Mouse (Mus musculus): ENCODE results near the gene Chit1. TPM values are rescaled to one million over a fixed set of nuclear protein-coding genes. Genes with fewer than 3 reads are reported as not detected.

Gene Chit1
- polyA plus RNA-seq, 1 experiment from 2014 or later, result 0.15 TPM

- H3K27me3 ChIP-seq (replicated peaks), result no peaks in the 10 kb centered on the region
- peak overlapping the region; percentile 9; the same call in 1 of the 2 replicates for H3K27ac ChIP-seq
- H3K36me3 ChIP-seq, result peaks cover 15% of the 10 kb centered on the region
- no peak overlapping the region for H3K9ac ChIP-seq
- ATAC-seq (ENCODE audit: low FRiP score, low read depth), result no peak
- H3K4me1 ChIP-seq, result peaks cover 65% of the 10 kb centered on the region
- H3K4me2 ChIP-seq (replicated peaks), result peak overlapping the region; percentile 16; the same call in 1 of the 2 replicates
- no peak overlapping the region for H3K4me3 ChIP-seq
- WGBS, result 75% methylated on average over 6 of the region's 6 CpGs
- no peaks in the 10 kb centered on the region for H3K9me3 ChIP-seq
Observed at GRCm38 (mm10) chr1:134073061-134073564, 37.9 kb upstream of the Chit1 start.

- peaks cover 68% of the 10 kb centered on the region for H3K4me1 ChIP-seq
Observed at GRCm38 (mm10) chr1:134073658-134074057, 37.4 kb upstream of the Chit1 start.

GRCm38 (mm10) chr1:134074184-134074583, 36.9 kb upstream of the Chit1 start:
- H3K4me2 ChIP-seq (replicated peaks), result no peak overlapping the region
- no peak for ATAC-seq (ENCODE audit: low FRiP score, low read depth)
- WGBS, result 40% methylated on average over 3 of the region's 3 CpGs

More at GRCm38 (mm10) chr1:134073658-134074057, 37.4 kb upstream of the Chit1 start:
- no peak for ATAC-seq (ENCODE audit: low FRiP score, low read depth)
- Histone ChIP-seq H3K27ac (no peak overlapping the region), H3K27me3 (replicated peaks) (no peaks in the 10 kb centered on the region), H3K4me3 (no peak overlapping the region), H3K36me3 (peaks cover 15% of the 10 kb centered on the region), H3K9me3 (no peaks in the 10 kb centered on the region), H3K9ac (no peak overlapping the region), H3K4me2 (replicated peaks) (0 out of 2 replicates have a peak overlapping the region, but pooled peaks have one; percentile 16)
- WGBS, result 70% methylated on average over 1 of the region's 1 CpGs

GRCm38 (mm10) chr1:134074606-134075005, 36.4 kb upstream of the Chit1 start:
- H3K27me3 ChIP-seq (replicated peaks), result no peaks in the 10 kb centered on the region
- no peak for ATAC-seq (ENCODE audit: low FRiP score, low read depth)
- H3K4me2 ChIP-seq (replicated peaks), result peak overlapping the region; percentile 71
- no peak overlapping the region for H3K9ac ChIP-seq
- no peak overlapping the region for H3K4me3 ChIP-seq
- no peaks in the 10 kb centered on the region for H3K9me3 ChIP-seq
- peaks cover 72% of the 10 kb centered on the region for H3K4me1 ChIP-seq
- 76% methylated on average over 10 of the region's 10 CpGs for WGBS
- H3K36me3 ChIP-seq, result peaks cover 15% of the 10 kb centered on the region
- 0 out of 2 replicates have a peak overlapping the region, but pooled peaks have one; percentile 8 for H3K27ac ChIP-seq

More at GRCm38 (mm10) chr1:134074184-134074583, 36.9 kb upstream of the Chit1 start:
- Histone ChIP-seq H3K27ac (no peak overlapping the region), H3K9ac (no peak overlapping the region), H3K36me3 (peaks cover 15% of the 10 kb centered on the region), H3K4me1 (peaks cover 68% of the 10 kb centered on the region), H3K9me3 (no peaks in the 10 kb centered on the region), H3K27me3 (replicated peaks) (no peaks in the 10 kb centered on the region), H3K4me3 (no peak overlapping the region)

- peaks cover 75% of the 10 kb centered on the region for H3K4me1 ChIP-seq
- ATAC-seq (ENCODE audit: low FRiP score, low read depth), result no peak
- 86% methylated on average over 8 of the region's 8 CpGs for WGBS
- H3K4me2 ChIP-seq (replicated peaks), result peak overlapping the region; percentile 71
- H3K9me3 ChIP-seq, result no peaks in the 10 kb centered on the region
- H3K27me3 ChIP-seq (replicated peaks), result no peaks in the 10 kb centered on the region
- H3K4me3 ChIP-seq, result peak overlapping the region; percentile 71
- peak overlapping the region; percentile 84; the same call in 1 of the 2 replicates for H3K9ac ChIP-seq
- H3K27ac ChIP-seq, result peak overlapping the region; percentile 2; the same call in 1 of the 2 replicates
- H3K36me3 ChIP-seq, result peaks cover 15% of the 10 kb centered on the region
Observed at GRCm38 (mm10) chr1:134075532-134075931, 35.5 kb upstream of the Chit1 start.

- 47% methylated on average over 2 of the region's 2 CpGs for WGBS
- peak overlapping the region; percentile 23; the same call in 1 of the 2 replicates for H3K27ac ChIP-seq
- no peak for ATAC-seq (ENCODE audit: low FRiP score, low read depth)
Observed at GRCm38 (mm10) chr1:134076789-134077188, 34.3 kb upstream of the Chit1 start.

GRCm38 (mm10) chr1:134077389-134078060, 33.5 kb upstream of the Chit1 start:
- H3K4me1 ChIP-seq, result peaks cover 59% of the 10 kb centered on the region
- H3K36me3 ChIP-seq, result peaks cover 15% of the 10 kb centered on the region
- WGBS, result 37% methylated on average over 14 of the region's 14 CpGs
- peak overlapping the region; percentile 44 for H3K27ac ChIP-seq
- no peak for ATAC-seq (ENCODE audit: low FRiP score, low read depth)
- no peaks in the 10 kb centered on the region for H3K27me3 ChIP-seq (replicated peaks)
- peak overlapping the region; percentile 71 for H3K4me3 ChIP-seq
- peak overlapping the region; percentile 71 for H3K4me2 ChIP-seq (replicated peaks)
- no peaks in the 10 kb centered on the region for H3K9me3 ChIP-seq
- H3K9ac ChIP-seq, result peak overlapping the region; percentile 84

More at GRCm38 (mm10) chr1:134076789-134077188, 34.3 kb upstream of the Chit1 start:
- Histone ChIP-seq H3K36me3 (peaks cover 15% of the 10 kb centered on the region), H3K27me3 (replicated peaks) (no peaks in the 10 kb centered on the region), H3K4me3 (peak overlapping the region; percentile 71), H3K9ac (peak overlapping the region; percentile 84), H3K4me1 (peaks cover 66% of the 10 kb centered on the region), H3K4me2 (replicated peaks) (peak overlapping the region; percentile 71), H3K9me3 (no peaks in the 10 kb centered on the region)

- 10% methylated on average over 19 of the region's 19 CpGs for WGBS
Observed at GRCm38 (mm10) chr1:134078061-134078795, 32.8 kb upstream of the Chit1 start.

GRCm38 (mm10) chr1:134078802-134079476, 32.1 kb upstream of the Chit1 start, which contains the start of gene Btg2:
Btg2 (minus strand) TSS chr1:134079120.
- Histone ChIP-seq H3K4me1 (peaks cover 52% of the 10 kb centered on the region), H3K4me3 (peak within 1 kb of the TSS; percentile 71), H3K27me3 (replicated peaks) (no peaks in the 10 kb centered on the region), H3K9ac (peak within 1 kb of the TSS; percentile 84), H3K4me2 (replicated peaks) (peak within 1 kb of the TSS; percentile 71), H3K27ac (peak within 1 kb of the TSS; percentile 44), H3K36me3 (peaks cover 15% of the 10 kb centered on the region), H3K9me3 (no peaks in the 10 kb centered on the region)
- under 1% methylated on average over 62 of the region's 62 CpGs for WGBS
- ATAC-seq (ENCODE audit: low FRiP score, low read depth), result peak; percentile 92

More at GRCm38 (mm10) chr1:134078061-134078795, 32.8 kb upstream of the Chit1 start:
- Histone ChIP-seq H3K27me3 (replicated peaks) (no peaks in the 10 kb centered on the region), H3K9ac (peak overlapping the region; percentile 84), H3K36me3 (peaks cover 15% of the 10 kb centered on the region), H3K4me1 (peaks cover 58% of the 10 kb centered on the region), H3K4me2 (replicated peaks) (peak overlapping the region; percentile 71), H3K9me3 (no peaks in the 10 kb centered on the region), H3K4me3 (peak overlapping the region; percentile 71), H3K27ac (peak overlapping the region; percentile 44; the same call in 1 of the 2 replicates)
- peak; percentile 19; the same call in 1 of the 2 replicates for ATAC-seq (ENCODE audit: low FRiP score, low read depth)

GRCm38 (mm10) chr1:134079477-134080163, 31.4 kb upstream of the Chit1 start:
- Histone ChIP-seq H3K9me3 (no peaks in the 10 kb centered on the region), H3K4me2 (replicated peaks) (peak overlapping the region; percentile 71), H3K36me3 (peaks cover 15% of the 10 kb centered on the region), H3K27me3 (replicated peaks) (no peaks in the 10 kb centered on the region), H3K4me1 (peaks cover 49% of the 10 kb centered on the region), H3K27ac (peak overlapping the region; percentile 23; the same call in 1 of the 2 replicates), H3K4me3 (peak overlapping the region; percentile 71), H3K9ac (peak overlapping the region; percentile 84)
- peak; percentile 23; the same call in 1 of the 2 replicates for ATAC-seq (ENCODE audit: low FRiP score, low read depth)
- 5% methylated on average over 9 of the region's 9 CpGs for WGBS

- no peak overlapping the region for H3K9ac ChIP-seq
- H3K4me3 ChIP-seq, result no peak overlapping the region
- no peak for ATAC-seq (ENCODE audit: low FRiP score, low read depth)
- WGBS, result 71% methylated on average over 4 of the region's 4 CpGs
- peaks cover 13% of the 10 kb centered on the region for H3K36me3 ChIP-seq
- H3K27ac ChIP-seq, result peak overlapping the region; percentile 23; the same call in 1 of the 2 replicates
- peaks cover 43% of the 10 kb centered on the region for H3K4me1 ChIP-seq
- H3K4me2 ChIP-seq (replicated peaks), result no peak overlapping the region
- H3K27me3 ChIP-seq (replicated peaks), result no peaks in the 10 kb centered on the region
- H3K9me3 ChIP-seq, result no peaks in the 10 kb centered on the region
Observed at GRCm38 (mm10) chr1:134080406-134080805, 30.6 kb upstream of the Chit1 start.
